Mouse (Mus musculus) cortical plate, adult 2 months (tissue): ENCODE measurements around the gene Cttnbp2nl. TPM values are rescaled to one million over a fixed set of nuclear protein-coding genes. Genes with fewer than 3 reads are reported as not detected.

ENCODE experiments used
- H3K27ac ChIP-seq: fragments of 200-500 bp; 2 replicates; pipeline ENCODE4 v1.5.1; 2012; ENCODE audit warnings: low read length, control low read depth, inconsistent platforms; ENCODE audit not compliant: insufficient read depth
- H3K4me1 ChIP-seq: fragments of 200-500 bp; 2 replicates; pipeline ENCODE4 v1.6.1; 2011; ENCODE audit warnings: low read length; ENCODE audit not compliant: control insufficient read depth, insufficient read depth
- H3K4me3 ChIP-seq: fragments of 200-500 bp; 2 replicates; pipeline ENCODE4 v1.5.1; 2011; ENCODE audit warnings: mild to moderate bottlenecking, low read length, control low read depth; ENCODE audit not compliant: insufficient read depth
- CTCF ChIP-seq: fragments of 200-500 bp; IDR thresholded peaks from 2 replicates; pipeline ENCODE4 v1.5.1; 2011; ENCODE audit warnings: mild to moderate bottlenecking, control low read depth, low read length; ENCODE audit not compliant: insufficient read depth; ENCODE audit errors: extremely low read depth
- POLR2A ChIP-seq: fragments of 200-500 bp; IDR thresholded peaks from 2 replicates; pipeline ENCODE4 v1.6.1; 2011; ENCODE audit warnings: mild to moderate bottlenecking, low read length, control low read depth; ENCODE audit not compliant: insufficient read depth; ENCODE audit errors: extremely low read depth
- polyA plus RNA-seq: library from polyadenylated mRNA; depleted of rRNA; stranded (reverse); fragments of >200 nt; gene quantifications from 2 replicates; pipeline ENCODE4 v1.2.3, GENCODE M21; 2012

The Cttnbp2nl gene
- polyA plus RNA-seq, 1 experiment, result 6.8 TPM

DNA sequence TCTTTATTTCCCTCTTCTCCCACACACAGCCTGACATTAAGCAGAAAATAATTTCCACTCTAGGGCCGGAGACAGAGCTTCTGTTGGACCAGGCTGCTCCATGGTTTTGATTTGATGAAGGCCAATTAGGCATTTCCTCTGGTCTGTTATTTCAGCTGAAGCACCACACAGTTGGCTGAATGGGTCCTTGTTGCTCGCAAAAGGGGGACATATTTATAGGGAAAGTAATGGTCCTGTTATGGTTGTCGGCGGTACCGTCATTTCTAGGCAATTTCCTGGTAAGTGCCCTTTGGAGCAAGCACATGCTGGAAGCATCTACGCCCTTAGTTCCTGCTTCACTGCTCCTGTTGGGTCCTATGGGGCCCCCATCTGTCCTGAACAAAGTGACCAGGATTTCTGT lies 8.0 kb upstream of the Cttnbp2nl start:
- H3K4me3 ChIP-seq, result no peak overlapping the region
- no peak overlapping the region for H3K27ac ChIP-seq
- TF ChIP-seq POLR2A, result no peak
- TF ChIP-seq CTCF, result no peak
- no peaks in the 10 kb centered on the region for H3K4me1 ChIP-seq

DNA sequence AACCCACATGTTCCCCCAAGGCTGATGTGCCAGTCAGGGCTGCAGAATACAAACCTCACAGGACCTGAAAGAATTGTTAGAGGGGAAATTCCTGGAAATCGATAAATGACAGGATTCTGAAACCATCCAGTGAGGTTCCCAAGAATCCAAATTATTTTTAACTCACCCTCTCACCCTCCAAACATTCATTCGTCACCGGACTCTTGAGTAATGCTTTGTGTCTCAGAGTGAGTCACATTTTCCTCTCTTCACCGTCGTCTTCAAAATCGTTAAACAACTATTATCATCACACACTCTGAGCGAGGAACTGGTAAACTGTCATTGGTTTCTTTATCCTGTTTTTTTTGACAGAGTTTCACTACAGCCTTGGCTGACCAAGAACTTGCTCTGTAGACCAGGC lies 7.0 kb upstream of the Cttnbp2nl start:
- Histone ChIP-seq H3K27ac (no peak overlapping the region), H3K4me3 (no peak overlapping the region), H3K4me1 (no peaks in the 10 kb centered on the region)
- TF ChIP-seq CTCF, result no peak
- TF ChIP-seq POLR2A, result no peak

DNA sequence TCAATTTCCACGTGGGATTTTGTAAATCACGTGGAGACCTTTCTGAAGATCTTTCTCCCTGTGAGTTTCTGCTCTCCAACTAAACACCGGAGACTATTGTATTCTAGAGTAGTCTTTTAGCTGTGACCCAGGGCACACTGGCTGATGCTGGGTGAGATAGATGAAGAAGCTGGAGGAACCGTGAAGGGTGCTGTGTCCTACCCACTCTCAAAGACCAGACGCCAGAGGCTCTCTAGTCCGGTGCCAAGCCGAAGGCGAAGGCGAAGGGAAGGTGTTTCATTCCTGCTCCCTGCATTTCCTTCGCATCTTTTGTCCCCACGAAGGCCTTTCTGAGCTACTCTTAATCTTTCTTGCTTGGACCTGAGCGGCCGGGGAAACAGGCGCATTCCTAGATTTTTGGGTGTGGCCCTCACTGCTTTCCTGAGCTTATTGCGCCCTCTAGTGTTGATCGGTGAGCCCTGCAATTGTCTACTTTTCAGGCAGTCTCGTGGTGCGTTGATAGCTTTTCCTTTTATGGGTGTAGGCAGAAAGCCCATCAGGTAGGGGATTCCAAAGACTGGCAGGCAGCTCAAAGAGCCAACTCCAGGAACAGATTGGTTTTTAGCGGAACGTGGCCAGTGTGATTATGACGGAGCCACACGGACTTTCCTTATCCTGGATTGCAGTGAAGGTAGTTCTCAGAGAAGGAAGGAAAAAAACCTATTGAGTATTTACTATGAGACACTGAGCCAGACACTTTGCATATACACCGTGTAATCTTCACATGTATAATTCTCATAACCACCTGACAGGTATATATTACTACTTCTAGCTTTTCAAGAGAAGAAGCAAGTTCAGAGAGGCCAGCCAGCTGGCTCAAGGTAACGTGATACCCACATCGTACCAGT lies 5.9 kb upstream of the Cttnbp2nl start:
- Histone ChIP-seq H3K4me1 (peaks cover 2% of the 10 kb centered on the region), H3K27ac (no peak overlapping the region), H3K4me3 (peak overlapping the region; percentile 17)
- TF ChIP-seq POLR2A (no peak), CTCF (peak; percentile 99)

DNA sequence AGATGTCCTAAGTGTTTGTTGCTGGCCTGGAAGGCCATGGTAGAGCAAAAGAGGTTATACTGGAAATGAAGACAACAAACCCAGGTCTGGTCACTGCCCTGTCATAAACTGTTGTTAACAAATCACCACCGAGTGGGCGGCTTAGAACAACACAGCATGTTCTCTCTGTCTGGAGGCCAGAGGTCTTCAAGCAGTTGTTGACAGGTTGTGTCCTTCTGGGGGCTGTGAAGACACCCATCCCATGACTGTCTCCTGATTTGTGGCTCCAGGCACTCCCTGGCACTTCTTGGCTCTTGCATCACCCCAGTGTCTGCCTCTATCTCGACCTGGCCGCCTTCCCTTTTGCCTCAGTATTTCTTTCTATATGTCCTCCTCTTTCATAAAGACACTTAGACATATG lies 2.7 kb upstream of the Cttnbp2nl start:
- Histone ChIP-seq H3K4me1 (peaks cover 3% of the 10 kb centered on the region), H3K4me3 (no peak overlapping the region), H3K27ac (0 out of 2 replicates have a peak overlapping the region, but pooled peaks have one; percentile 90)
- no peak for TF ChIP-seq POLR2A
- no peak for TF ChIP-seq CTCF

DNA sequence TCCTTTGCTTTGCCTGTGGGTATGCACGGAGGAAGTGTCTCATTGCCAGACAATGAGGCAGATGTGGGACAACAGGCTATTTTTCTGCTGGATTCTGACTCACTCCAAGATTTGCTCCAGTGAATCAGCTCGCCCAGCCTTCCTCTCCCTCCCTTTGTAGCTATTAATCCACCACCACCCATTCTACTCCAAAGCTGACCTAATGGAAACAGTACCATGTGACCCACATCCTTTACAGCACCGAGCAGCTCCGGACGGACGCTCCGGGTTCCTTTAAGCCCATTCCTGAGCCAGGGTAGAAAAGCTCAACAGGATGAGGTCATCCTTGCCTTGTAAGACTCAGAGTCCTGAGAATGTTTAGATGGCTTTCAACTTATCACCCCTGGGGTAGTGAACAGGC lies 2.0 kb upstream of the Cttnbp2nl start:
- Histone ChIP-seq H3K27ac (peak overlapping the region; percentile 90), H3K4me3 (no peak overlapping the region), H3K4me1 (peaks cover 6% of the 10 kb centered on the region)
- no peak; the same call in 1 of the 2 replicates for TF ChIP-seq POLR2A
- no peak for TF ChIP-seq CTCF

DNA sequence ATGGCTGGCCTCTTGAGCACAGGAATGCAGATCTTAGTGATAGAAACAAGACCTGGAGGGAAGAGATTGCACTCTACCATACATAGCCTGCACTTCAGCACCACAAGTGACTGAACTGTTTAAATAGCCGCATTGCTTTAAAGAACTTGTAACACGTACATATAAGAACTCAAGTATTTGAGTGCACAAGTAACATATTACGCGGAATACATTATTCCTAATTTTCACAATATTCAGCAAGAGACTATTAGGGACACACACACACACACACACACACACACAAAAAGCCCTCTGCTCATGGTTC lies 704 bp upstream of the Cttnbp2nl start:
- peaks cover 6% of the 10 kb centered on the region for H3K4me1 ChIP-seq
- TF ChIP-seq POLR2A, result no peak
- no peak for TF ChIP-seq CTCF
- H3K27ac ChIP-seq, result no peak overlapping the region
- peak overlapping the region; percentile 86; the same call in 1 of the 2 replicates for H3K4me3 ChIP-seq

DNA sequence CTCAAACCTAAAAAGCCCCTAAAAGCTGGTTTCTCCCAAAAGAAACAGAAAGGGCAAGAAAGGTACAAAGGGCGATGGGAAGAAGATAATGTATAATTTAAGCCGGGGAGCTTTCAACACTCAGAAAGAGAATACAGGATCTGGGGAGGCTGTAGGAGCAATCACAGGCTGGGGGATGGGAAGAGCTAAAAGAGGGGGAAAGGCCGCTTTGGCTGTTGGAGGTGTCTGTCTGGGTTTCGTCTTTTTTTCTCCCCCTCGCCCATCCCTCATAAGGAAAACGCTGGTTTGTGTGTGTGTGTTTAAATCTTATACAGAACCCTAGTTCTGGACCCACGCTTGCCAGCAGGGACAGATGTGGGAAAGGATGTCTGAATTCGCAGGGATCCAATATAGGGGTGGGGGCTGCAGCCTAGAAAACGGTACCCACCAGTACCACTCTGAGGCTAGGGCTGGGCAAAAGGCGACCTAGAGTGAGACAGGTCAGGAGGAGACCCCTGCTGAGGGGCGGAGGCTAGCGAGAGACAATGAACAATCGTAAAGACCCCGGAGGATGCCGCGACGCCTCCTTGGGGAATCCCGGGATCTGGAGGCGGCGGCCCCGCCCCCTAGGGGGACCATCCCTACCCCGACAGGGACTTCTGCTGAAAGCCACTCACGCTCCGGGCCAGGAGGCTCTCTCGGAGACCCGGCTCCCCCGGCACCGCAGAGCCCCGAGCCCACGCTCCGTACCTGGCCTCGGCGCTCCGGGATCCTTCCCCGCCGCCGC lies 592 bp downstream of the Cttnbp2nl start:
- H3K4me3 ChIP-seq, result peak overlapping the region; percentile 86
- peaks cover 6% of the 10 kb centered on the region for H3K4me1 ChIP-seq
- TF ChIP-seq POLR2A (no peak), CTCF (no peak)
- peak overlapping the region; percentile 34 for H3K27ac ChIP-seq

DNA sequence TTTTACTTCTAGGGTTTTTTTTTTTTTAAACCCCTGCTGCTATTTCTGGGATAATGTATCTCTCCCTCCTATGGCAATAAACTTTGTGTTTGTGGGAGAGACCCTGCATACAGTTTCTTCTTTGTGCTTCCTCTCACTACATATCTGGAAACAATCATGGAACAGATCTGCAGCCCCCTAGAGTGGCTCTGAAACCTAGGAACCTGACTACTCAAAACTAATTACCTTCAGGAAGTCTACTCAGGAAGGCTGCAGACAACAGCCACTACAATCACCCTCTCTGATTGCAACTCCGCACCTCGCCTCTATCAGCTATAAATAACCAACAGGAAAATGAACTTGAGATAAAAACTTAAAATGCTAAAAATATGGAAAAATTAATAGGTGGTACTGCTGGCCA lies 1.8 kb downstream of the Cttnbp2nl start:
- 0 out of 2 replicates have a peak overlapping the region, but pooled peaks have one; percentile 86 for H3K4me3 ChIP-seq
- peak overlapping the region; percentile 30; the same call in 1 of the 2 replicates for H3K27ac ChIP-seq
- TF ChIP-seq POLR2A, result no peak
- no peak for TF ChIP-seq CTCF
- peaks cover 6% of the 10 kb centered on the region for H3K4me1 ChIP-seq

DNA sequence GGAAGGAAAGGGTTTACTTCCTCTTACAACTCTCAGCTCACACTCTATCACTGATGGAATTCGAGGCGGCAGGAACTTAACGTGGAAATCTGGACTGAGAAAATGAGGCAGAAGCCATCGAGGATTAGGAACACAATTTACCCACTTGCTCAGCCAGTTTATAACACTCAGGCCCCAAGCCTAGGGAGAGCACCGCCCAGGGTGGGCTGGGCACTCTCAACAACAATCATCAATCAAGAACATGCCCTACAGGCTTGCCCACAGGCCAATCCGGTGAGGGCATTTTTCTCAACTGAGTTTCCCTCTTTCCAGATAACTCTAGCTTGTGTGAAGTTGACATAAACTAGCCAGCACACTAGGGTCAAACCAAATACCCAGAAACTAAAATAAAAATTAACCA lies 3.1 kb downstream of the Cttnbp2nl start:
- TF ChIP-seq CTCF (no peak), POLR2A (no peak)
- Histone ChIP-seq H3K4me1 (peaks cover 6% of the 10 kb centered on the region), H3K27ac (no peak overlapping the region), H3K4me3 (no peak overlapping the region)
